Mouse (Mus musculus) gastrocnemius, postnatal 14 days (tissue): Measurements from ENCODE around the gene Gm49416. TPM values are rescaled to one million over a fixed set of nuclear protein-coding genes. Genes with fewer than 3 reads are reported as not detected.
"Not testable (repeated sequence)": the region's sequence is repeated elsewhere in the genome, so short reads cannot be mapped to it uniquely, and the experiment has no call there.

Source experiments
- DNase-seq: peaks from one replicate; pipeline ENCODE4 v3.0.0; 2021; ENCODE audit warnings: mixed read lengths
- intact Hi-C: fragments of 180-260 bp; cut with DNase I; formaldehyde crosslinking; loops from one replicate; pipeline ENCODE4 v1.15.1; 2025; ENCODE audit warnings: low total_unique reads
- long read RNA-seq, 2 experiments: library from polyadenylated mRNA; stranded (forward); transcript quantifications; one replicate each; pipeline ENCODE4 v2.0.0; 2021
- total RNA-seq, 2 experiments: library from RNA; stranded (reverse); gene quantifications; 2 replicates each; pipeline ENCODE4 v1.2.3; 2021

Gene Gm49416
- total RNA-seq: 1 to 10 TPM in 1 of 2 experiments, not detected in 1; 3.3 TPM
- long read RNA-seq, experiment 1: 0 reads
- long read RNA-seq, experiment 2: 0 reads

DNA sequence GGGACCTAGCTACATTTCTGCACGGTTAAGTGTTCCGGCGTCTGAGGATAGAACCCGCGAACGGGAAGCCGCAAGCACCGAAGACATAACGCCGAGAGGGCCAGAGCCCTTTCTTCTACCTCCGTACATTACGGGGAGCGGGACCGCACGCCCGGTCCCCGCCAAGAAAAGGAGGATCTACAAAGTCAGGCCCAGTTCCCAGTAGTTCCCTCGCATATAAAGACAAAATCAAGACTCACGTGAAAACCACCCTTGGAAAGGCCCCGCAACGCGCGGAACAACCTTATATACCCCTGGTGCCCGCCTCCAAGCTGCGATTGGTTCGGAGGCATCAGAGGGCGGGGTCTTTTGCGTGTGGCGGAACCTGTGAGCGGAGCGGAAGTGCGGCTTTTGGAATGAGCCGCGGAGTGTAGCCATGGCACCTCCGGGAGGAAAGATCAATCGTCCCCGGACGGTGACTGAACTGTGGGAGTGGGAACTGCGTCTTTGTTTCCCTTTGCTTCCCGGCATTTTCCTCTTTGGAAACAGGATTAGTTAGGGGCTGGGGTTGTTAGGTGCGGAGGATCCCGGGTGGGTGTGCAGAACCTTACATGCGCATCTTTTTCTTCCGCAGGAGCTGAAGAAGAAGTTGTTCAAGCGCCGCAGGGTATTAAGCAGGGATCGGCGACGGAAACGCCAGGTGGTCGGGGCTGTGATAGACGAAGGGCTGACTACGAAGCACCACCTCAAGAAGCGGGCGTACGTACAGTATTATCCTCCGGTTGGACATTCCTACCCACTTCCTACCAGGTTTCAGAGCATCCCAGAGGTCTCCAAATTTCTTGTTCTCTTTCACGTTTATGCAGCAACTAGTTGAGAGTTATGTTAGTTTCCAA lies at the start of gene Gm49416, which contains the start of gene 1810009A15Rik:
TSS of gene Gm49416 (plus strand) at position 416 of the 875 bp plus-strand sequence.
TSS of gene 1810009A15Rik (plus strand) at position 343 of the 875 bp plus-strand sequence.
- intact Hi-C loops: no loop called here
- peak; percentile 94 for DNase-seq

- no peak for DNase-seq
- intact Hi-C loops: no loop called here
These were observed 49.4 kb upstream of the Gm49416 start, which contains the start of gene Gng3 for GRCm38 (mm10) chr19:8839103-8839907. Gng3 (minus strand) TSS chr19:8839194.

- DNase-seq: peak; percentile 76
These were observed 48.6 kb upstream of the Gm49416 start for GRCm38 (mm10) chr19:8839908-8840791.

GRCm38 (mm10) chr19:8841012-8841411 lies 47.7 kb upstream of the Gm49416 start:
- DNase-seq: no peak
- intact Hi-C loops: no loop called here

More at GRCm38 (mm10) chr19:8839908-8840791, 48.6 kb upstream of the Gm49416 start:
- intact Hi-C loops: no loop called here

DNA sequence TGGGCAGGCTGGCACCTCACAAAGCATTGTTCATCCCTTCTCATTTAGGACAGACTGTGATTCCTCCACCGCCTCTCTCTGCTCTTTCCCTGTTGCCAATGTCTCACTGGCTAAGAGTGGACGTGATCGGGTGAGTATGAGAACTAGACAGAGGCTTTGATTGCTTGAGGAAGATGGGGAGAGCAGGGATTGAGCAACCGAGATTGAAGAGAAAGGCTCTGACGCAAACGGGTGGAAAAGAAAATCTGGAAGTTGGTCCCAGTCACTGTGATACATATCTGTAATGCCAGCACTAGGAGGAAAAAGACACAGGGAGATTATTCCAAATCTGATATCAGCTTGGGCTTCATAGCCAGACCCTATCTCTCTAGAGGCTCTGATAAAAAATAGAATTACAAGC lies 45.8 kb upstream of the Gm49416 start:
- intact Hi-C loops: no loop called here
- DNase-seq: no peak

DNA sequence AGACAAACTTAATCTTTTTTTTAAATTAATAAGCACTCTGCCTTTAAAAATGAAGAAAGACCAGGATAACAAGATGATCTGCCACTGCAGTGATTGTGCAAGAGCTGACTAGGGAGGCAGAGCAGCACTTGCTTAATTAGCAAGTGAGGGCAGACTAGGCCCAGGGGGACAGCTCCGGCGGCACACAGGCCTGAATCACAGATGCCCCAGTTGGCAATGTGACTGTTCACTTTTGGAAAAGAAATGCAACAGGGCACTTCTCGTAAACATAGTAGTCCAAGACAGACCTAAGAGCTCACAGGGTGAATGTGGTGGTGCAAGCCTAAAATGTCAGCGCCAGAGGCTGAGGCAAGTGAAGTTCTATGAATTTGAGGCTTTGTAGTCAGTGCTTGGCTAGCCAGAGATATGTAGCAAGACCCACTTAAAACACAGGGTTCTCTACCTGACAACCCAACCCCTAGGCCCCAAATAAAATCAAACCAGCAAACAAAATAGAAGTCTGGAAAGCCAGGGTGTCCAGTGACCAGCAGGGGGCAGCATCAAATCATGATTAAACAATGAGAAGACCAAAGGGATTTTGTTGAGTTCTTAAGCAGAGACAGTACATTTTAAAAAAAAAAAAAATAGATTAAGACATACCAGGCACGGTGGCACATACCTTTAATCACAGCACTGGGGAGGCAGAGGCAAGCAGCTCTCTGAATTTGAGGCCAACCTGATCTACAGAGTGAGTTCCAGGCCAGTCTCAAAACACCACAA lies 44.2 kb upstream of the Gm49416 start:
- DNase-seq: peak; percentile 76
- intact Hi-C loops: loop anchor here (5.0 kb wide), 2 partner anchors 118 to 263 kb away; no protein-coding TSS in a partner anchor

DNA sequence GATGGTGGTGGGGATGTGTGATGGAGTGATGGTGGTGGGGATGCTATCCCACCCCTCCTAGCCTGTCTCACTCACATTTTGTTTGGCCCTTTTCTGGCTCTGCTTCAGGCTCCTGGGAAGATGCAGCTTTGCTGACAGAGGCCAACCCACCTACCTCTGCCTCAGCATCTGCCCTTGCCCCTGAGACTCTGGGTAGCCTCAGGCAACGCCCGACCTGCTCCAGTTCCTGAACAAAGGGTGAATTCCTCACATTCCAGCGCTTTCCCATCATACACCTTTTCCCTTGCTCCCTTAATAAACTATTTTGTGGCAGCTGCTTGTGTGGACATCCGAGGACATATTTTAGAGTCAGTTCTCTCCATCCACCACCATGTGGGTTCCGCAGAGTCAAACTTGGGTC lies 40.4 kb upstream of the Gm49416 start:
- no peak for DNase-seq
- intact Hi-C loops: loop anchor here (5.0 kb wide), 2 partner anchors 114 to 259 kb away; no protein-coding TSS in a partner anchor

DNA sequence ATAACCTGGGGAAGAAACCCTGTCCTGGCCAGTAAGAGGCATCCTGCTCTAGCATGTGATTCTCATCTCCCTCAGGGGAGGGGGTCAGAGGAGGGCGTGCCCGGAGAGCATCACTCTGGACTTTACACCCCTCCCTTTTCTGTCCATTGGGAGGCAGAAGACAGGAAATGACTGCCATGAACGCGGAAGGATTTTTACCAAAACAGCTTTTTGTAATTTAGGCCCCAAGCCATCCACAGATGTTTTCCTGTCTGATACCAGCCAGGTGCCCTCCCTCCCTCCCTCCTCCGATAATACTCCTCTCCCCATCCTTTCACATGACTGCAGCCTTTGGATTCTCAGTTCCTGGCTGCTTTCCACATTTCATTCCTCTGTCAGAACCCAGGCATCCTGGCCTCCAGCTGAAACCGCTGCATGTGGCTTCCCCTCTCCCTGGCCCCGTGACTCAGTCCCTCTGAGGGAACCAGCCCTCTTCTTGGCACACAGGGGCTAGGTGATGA lies 38.3 kb upstream of the Gm49416 start, which contains the start of gene Lrrn4cl:
TSS of gene Lrrn4cl (plus strand) at position 367 of the 500 bp plus-strand sequence.
- DNase-seq: peak; percentile 71
- intact Hi-C loops: no loop called here

GRCm38 (mm10) chr19:8851639-8852038 lies 37.1 kb upstream of the Gm49416 start:
- intact Hi-C loops: no loop called here
- no peak for DNase-seq

DNA sequence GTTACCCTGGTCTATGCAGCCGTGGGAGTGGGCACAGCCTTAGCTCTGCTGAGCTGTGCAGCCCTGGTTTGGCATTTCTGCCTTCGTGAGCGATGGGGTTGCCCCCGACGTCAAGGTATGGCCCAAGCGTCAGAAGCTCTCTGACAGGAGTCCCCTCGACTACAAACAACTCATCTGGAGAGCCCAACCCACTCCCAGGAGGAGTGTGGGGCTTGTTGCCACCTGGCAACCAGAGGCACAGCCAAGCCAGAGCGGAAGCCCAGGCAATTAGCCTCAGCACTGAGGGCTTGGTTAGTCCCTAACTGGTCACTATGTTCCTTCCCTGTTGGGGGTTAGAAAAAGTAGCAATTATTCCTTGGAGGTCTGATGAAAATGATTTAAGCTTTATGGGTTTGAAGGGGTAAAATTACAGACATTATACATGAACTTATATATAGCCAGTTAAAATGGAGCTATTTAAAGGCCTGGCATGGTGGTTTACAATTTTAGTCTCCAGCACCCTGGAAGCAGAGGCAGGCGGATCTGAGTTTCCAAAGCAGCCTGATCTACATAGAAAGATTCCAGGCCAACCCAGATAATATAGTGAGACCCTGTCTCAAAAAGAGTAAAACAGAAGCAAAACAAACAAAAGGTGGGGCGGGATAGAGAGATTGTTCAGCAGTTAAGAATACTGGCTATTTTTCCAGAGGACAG lies 36.3 kb upstream of the Gm49416 start:
- intact Hi-C loops: no loop called here
- peak; percentile 61 for DNase-seq

DNA sequence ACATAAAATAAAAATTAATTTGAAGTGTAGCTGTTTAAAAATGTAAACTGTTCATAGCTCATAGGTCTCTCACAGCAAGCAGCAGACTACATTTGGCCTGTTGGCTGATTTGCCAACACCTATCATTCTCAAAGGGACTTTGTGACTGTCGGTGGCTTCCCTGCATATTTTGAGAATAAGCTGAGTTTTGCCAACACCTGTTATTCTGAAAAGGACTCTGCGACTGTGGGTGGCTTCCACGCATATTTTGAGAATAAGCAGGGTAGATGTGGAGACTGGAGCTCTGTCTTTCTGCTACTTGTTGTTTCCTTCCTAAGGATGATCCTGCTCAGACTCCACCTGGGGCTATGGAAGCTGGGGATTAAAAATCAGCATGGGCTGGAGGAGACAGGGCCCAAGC lies 35.6 kb upstream of the Gm49416 start:
- no peak for DNase-seq
- intact Hi-C loops: no loop called here

DNA sequence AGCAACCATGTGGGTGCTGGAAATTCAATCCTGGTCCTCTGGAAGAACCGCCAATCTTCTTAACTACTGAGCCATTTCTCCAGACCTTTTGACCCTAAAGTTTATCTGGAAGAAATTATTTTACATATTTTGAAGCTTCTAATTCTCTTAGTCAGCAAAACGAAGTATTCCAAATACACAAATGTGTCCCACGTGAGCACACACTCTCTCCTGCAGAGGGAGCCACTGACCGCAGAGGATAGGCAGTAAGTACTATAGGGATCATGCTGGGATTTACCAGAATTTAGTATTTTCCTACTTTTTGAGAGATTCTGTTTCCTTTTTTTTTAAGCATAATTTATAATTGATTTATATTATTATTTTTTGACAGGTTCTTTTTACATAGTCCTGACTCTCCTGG lies 31.0 kb upstream of the Gm49416 start:
- intact Hi-C loops: no loop called here
- peak; percentile 46 for DNase-seq

DNA sequence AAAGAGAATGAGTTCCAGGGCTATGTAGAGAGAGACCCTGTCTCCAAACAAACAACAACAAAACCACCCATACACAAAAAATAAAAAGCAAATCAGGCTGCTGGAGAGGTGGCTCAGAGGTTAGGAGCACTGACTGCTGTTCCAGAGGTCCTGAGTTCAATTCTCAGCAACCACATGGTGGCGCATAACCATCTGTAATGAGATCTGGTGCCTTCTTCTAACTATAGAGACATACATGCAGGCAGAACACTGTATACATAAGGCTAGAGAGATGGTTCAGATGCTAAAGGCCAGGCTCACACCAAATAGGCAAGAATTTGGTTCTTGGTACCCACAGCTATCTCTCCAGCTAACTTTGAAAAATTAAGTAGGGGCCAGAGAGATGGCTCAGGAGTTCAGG lies 29.7 kb upstream of the Gm49416 start:
- intact Hi-C loops: no loop called here
- DNase-seq: no peak

DNA sequence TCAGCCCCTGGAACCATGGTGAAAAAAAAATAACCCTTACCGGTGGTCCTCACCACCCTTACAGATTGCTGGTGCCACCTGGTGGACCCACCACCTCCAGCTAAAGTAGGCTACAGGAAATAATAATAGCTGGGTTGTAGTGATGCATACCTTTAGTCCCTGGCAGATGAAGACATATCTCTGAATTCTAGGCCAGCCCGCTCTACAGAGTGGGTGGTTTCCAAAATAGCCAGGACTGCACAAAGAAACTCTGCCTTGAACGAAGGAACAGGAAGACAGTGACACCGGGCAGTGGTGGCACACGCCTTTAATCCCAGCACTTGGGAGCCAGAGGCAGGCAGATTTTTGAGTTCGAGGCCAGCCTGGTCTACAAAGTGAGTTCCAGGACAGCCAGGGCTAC lies 24.5 kb upstream of the Gm49416 start:
- intact Hi-C loops: no loop called here
- no peak for DNase-seq

GRCm38 (mm10) chr19:8870381-8870780 lies 18.3 kb upstream of the Gm49416 start:
- DNase-seq, intact Hi-C loops: not testable (repeated sequence)

DNA sequence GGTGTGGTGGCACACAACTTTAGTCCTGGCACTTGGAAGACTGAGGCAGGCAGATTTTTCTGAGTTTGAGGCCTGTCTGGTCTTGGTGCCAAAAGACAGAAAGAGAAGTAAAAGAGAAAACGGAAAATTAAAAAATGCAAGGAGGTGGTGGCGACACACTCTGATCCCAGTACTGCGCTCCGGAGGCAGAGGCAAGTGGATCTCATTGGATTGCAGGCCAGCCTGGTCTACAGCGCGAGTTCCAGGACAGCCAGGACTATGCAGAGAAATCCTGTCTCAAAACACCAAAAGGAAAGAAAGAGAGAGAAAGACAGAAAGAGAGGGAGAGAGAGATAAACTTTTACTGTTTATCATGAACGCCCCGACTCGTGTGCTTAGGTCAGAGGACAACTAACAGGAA lies 17.9 kb upstream of the Gm49416 start:
- intact Hi-C loops: no loop called here

More for the DNA sequence above, 17.9 kb upstream of the Gm49416 start:
- DNase-seq: no peak
